Mouse (Mus musculus) c-Kit-negative CD71-positive TER-119-positive erythroid progenitor cells, embryonic 14.5 days (primary cell): ENCODE results near the gene Armc10.
A peak's percentile ranks its signal among the peaks of the same experiment; 100 is the strongest.
"Not testable (repeated sequence)": the region's sequence is repeated elsewhere in the genome, so short reads cannot be mapped to it uniquely, and the experiment has no call there.

Experiments used
- DNase-seq: peaks from one replicate; pipeline ENCODE4 v3.0.0-alpha.2; 2013; ENCODE audit warnings: low read depth, low spot score

The Armc10 gene

DNA sequence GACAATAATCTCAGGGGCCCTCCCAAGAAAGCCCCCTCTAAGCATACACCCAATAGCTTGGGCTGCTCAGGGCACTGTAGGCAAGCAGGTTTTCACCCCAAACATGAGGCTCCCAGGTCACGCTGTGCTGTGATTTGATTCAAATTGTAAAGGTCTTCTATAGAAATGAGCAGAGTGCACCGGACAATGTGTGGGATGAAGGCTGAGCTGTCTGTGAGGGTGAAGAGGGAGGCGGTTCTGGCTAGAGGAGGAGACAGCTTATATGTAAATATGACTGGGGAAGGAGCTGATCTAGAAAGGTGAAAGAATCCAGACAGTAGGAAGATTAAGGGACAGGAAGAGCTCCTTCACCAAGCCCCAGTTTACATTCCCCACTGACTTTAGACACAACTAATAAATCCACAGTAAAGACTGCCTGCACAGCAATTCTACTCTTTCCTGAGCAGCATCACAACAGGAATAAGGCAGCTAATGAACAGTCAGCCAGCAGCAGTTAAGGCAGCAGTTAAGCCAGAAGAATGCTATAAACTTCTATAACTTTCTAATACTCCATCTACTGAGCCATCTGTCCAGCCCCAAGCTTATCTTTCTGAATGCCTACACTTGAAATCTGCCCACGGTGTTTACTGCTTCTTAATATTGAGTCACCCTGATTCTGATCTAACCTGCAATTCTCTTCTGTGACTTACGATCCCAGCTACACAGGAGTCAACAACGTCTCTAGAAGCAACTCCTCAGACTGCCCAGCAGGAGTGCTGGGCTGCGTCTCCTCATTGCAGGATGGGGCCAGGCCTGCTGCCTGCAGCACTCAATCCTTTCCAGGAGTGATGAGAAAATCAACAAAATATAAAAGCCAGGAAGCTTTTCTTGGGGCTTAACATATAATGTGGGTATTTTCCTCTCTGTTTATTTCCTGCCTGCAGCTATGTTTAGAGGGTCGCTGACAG is 21.9 kb downstream of the Armc10 start:
- DNase-seq = no peak

DNA sequence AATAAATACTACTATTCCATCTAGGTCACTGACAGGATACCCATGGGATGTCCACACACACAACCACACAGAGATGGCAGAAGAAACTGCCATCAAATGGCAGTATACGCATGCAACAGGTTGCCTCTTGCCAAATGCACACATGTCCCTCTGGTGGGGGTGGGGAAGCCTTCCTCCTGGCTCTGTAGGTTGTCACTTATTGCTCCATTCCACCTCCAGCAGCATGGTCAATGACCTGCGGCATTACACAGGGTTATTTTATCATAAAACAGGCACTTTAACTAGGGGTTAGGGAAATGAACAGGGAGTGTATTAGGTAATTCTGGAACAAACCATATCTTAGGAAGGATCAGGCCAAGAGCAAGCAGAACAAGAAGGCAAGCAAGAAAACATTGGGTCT is 23.7 kb downstream of the Armc10 start:
- DNase-seq = no peak

DNA sequence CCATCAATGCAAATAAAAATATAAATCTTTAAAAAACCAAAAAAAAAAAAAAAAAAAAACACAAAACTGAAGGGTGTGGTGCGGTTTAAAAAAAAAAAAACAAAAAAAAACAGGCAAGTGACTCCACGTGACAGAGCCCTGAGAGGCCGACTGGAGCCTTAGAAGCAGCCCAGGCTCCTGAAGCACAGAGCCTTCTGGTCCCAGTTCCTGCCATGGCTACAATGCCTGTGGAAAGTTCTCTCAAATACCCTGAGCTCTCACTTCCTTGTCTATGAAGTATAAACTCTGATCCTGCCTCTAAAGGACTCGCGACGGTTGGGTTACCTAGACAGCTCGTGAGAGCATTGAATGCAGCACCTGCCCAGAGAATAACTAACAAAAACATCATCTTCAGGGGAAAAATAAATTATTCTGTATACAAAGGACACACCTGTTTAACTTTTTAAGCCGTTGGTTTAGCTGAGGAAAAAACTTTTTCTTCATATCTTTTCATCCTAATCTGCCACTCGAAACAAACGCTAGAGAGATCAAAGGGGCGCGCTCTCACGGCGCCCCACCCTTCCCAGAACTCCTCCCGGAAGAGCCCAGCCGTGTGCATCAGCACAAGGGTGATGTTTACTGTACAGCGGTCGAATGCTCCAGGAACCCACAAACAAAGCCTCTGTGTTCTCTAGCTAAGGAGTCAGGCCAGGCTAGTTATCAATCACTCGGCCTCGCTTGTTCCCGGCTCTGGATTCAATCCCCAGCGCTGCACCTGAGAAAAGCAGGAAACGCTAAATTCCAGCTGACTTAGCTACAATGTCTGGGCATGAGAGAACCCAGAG is 27.4 kb downstream of the Armc10 start:
- peak; percentile 41 for DNase-seq

DNA sequence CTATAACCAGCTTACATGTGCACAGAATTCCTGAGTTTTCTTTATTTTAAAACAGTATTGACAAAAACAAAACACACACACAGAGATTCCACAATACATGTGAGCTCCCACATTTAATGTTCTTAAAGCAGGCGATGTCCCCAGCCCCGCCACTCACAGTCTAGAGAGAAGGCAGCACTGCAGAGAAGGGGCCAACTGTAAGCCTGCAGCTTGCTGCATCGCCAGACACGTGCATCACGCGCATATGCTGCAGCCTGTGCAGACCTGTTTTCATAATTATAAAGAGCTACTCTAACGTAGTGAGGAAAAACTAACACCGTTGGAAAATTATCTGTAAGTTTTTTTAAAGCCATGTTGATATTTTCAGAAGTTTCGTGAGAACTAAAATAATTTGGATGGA is 28.1 kb downstream of the Armc10 start:
- DNase-seq = no peak

DNA sequence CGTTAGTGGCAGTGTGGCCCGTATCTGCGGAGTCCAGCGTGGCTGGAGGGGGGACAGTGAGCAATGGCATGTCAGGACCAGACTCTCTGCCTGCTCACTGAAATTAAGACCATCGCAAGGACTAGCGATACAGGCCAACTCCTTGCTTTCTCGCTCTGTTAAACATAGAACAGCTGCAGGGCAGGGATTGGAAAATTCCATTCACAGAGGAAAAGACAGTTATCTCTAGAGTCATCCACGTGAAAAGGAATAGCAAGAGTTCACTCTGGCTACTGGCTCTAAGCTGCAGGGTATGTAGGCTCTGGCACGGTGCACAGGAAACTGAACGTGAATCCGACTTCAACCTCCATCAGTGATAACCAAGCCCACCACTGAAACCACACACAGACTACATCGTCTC is 29.4 kb downstream of the Armc10 start:
- no peak for DNase-seq

DNA sequence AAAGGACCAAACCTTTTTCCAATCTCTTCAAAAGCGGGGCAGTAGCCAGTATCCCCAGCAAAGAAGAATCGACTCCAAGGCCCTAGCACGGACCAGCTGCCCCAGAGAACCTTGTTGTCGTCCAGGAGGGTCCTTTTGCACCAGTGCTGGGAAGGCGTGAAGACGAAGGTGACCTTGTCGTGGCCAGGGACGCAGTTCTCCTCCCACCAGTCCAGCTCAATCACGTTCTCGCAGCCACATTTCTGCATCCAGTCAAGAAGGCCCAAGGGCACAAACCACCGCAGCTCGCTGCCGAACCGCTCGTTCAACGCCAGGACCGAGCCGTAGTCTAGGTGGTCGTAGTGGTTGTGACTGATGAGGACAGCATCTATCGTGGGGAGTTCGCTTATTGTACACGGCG is 29.9 kb downstream of the Armc10 start:
- DNase-seq = no peak

DNA sequence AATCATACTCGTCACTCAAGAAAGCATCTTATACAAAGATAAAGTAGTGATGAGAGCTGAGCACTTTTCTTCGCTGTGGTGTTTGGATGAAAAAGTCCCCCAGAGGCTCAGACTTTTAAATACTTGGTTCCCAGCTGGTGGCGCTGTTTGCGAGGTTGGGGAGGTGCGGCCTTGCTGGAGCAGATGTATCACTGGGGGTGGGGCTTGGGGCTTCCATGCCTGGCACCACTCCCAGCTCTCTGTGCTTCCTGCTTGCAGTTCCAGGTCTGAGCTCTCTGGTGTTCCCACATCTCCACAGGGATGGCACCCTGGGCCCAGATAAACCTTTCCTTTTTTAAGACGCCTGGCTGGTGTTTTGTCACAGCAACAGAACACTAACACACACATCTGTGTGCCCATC is 32.3 kb downstream of the Armc10 start:
- DNase-seq = no peak

DNA sequence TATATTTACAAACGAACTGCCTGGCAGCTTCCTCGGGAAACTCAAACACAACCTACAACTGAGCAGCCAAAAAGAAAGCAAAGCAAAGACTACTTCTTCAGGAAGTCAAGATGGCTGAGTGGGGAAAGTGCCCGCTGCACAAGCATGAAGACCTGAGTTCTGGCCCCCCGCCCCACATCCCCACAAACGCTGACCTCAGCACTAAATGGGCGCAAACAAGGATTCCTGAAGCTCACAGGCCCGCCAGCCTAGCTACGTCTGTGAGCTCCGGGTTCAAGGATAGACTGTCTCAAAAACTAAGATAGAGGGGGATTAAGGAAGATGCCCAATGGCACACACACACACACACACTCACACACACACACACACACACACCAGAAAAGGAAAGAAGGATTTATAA is 32.8 kb downstream of the Armc10 start:
- DNase-seq = no peak

DNA sequence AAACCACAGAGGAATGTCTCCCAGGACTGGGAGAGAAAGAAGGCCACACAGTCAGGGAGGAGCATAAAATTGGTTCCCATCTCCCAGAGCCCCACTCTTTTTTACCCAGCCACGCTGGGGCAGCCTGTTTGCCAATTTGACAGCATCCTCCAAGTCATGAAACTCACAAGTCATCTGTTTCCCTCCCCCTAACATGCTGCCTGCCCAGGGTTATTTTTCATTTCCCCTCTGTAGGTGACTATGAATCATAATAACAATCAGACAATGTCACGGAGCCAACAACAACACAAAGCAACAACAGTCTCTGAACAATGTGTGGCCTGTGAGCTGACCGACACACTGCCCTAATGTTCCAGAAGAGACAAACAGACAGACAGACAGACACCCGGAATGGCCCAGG is 34.4 kb downstream of the Armc10 start:
- no peak for DNase-seq

DNA sequence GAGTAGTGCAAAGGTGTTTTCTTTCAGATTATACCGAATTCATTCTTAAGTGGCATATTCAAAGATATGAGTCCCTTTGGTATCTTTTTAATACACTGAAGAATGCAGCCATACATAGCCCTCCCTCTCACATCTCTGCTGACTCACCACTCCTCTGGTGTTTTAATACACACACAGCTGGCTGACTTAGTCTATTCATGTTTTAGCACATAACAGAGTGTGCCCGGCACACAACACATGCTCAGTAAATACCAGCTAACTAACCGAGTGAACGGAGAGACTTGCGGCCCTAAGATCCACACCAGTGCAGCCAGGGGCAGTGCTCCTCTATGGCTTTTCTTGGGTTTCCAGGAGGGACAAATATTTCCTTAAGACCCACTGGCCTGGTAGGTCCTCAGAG is 35.3 kb downstream of the Armc10 start:
- DNase-seq = no peak

DNA sequence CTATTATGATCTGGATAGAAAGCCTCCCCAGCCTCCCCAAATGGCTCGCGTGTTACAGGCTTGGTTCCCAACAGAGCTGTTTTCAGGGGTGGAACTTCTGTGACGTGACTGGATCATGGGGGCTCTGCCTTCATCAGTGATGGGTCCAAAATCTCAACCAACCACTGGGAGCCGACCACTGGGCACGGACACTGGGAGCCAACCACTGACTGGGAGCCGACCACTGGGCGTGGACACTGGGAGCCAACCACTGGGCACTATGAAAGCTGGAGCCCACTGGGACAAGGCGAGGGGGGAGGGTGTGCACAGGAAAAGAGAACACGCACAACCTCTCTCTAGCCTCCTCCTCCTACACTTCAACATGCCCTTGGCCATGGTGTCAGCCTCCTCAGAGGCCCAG is 38.2 kb downstream of the Armc10 start:
- no peak for DNase-seq

DNA sequence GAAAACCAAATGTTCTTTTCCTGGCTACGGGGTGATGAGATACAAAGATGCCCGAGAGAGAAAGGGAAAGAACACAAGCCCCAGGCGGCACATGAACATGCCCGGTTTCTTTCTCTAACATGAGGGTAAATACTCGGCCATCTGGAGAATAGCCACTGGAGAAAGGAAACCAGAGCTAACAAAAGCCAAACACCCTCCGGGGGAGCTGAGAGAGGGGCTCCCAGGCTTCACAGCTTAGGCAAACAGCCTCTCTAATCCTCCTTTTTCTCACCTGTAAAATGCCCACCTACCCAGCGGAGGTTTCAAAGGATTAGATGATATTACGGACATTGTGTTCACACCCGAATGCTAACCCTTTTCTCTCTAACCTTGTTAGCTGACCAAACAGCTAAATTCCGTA is 39.4 kb downstream of the Armc10 start:
- no peak for DNase-seq

DNA sequence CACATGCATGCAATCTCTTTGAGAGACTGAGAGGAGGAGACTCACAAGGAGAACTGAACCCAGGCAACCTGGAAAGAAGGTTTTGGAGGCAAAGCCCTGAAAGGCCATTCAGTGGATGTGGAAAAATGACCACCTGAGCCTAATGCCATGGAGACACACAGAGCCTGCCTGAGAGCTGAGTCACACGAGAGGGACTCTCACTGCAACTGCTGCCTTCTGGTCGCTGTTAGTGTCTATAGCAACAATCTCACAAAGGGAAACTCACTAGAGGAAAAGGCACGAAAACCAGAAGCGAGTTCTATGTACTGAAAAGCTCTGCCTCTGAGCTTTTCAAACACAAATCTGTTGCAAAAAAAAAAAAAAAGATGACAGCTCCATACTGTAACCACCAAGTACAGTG is 41.4 kb downstream of the Armc10 start:
- DNase-seq = no peak

DNA sequence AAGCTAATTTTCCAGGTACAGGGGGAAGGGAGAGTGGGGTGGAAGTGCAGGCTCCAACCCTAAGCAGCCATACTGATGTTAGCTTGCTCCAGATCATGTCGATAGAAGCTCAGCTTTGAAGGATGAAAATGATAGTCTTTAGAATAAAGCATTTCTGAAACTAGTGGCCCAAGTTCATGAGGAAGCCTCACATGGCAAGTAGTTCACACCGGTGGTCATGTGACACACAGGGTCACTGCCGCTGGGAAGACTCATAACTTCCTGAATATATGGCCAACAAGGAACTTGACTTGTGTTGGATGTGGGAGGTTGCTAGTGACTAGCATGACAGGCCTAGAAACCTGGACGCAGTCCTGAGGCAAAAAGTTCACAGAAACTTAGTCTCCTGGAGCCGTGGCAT is 46.6 kb downstream of the Armc10 start:
- DNase-seq = no peak

DNA sequence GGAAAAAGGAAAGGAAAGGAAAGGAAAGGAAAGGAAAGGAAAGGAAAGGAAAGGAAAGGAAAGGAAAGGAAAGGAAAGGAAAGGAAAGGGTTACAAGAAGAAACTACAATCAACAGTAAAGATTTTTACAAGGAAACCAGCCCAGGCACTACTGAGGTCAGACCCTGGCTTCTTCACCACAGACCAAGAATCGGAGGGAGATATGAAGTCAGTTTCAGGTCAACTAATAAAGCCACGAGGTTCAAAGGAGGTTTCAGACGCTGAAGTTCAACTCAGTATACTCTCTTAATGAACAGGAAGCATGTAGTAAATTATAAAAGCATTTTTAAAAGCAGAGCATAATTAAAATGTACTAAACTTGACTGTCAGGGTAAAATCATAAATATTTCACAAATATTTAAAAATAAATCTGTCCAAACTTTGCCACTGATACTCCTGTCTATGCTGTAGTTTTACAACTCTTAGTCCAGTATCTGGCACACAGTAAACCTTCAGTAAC is 47.8 kb downstream of the Armc10 start:
- no peak for DNase-seq

DNA sequence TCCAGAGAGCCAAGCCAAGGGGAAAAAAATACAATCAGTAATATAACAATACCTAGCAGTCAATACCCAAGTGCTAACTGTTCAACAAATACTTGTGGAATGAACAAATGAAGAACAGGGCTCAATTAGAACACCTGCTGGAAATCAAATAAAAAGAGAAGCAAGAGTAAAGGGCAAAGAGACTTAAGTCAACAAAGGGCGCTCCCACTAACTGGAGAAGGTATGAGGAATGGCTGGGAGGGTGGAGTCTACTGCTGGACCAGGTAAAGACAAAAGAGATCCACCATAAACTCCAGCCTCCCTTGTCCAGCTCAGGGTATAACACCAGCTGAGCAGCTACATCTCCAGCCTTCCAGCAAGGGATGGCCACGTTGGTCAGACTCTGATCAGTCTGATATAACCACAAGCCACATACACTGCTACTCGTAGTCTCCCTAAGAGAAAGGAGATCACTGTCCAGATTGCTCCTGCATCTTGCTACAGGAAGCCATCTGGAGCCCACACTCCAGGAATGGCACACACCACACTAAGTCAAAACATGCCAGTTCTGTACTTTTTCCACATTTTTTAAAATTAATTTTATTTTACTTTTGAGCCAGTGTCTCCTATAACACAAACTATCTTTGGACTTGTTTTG is 49.4 kb downstream of the Armc10 start:
- no peak for DNase-seq

DNA sequence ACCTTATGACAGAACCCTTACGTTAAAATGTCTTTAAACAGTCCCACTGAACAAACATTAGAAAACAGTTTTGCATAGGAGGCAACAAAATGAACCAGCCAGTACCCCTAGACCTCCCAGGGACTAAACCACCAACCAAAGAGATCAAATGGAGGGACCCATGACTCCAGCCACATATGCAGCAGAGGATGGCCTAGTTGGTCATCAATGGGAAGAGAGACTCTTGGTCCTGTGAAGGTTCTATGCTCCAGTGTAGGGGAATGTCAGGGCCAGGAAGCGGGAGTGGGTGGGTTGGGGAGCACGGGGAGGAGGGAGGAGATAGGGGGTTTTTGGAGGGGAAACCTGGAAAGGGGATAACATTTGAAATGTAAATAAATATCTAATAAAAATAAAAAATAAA is 53.9 kb downstream of the Armc10 start:
- not testable (repeated sequence) for DNase-seq

DNA sequence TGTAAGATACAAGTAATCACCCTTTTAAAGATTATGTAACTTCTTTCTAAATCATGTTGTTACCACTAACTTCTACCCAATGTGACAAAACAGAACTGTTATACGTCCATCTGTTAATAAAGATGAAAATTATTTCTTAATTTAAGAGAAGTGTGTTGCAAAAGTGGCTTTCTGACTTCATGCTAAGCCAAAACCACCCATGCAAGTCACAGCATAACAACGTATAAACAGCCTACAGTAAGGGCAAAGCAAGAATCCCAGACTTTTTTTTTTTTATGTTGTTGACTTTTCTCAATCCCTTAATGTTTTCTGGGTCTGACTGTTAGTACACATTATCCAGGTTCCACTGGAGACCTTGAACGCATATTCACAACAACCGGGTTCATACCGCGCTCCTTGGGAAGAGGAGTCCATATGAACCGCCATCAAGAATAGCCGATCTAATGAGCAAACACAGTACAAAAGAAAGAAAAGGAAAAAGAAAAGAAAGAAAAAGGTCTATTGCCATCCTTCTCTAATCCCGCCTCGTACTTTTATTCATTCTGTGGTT is 54.7 kb downstream of the Armc10 start:
- DNase-seq = peak; percentile 6

DNA sequence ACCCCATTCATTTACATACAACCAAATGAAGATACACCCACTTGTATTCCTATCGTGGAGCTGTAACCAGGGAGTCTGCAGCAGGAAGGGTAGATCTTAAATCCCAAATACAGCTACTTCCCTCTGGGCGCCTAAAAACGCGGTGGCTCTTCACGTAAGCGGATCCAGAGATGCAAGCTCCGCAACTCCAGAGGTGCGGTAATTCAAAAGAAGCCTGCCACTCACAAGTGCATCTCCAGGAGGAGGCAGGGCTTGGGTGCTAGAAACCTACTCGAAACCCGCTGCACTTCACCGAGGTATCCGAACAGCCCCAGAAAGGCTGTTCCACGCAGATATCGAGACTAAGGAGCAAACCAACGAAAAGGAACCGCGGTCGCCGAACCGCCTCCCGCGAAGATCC is 55.3 kb downstream of the Armc10 start:
- no peak for DNase-seq

DNA sequence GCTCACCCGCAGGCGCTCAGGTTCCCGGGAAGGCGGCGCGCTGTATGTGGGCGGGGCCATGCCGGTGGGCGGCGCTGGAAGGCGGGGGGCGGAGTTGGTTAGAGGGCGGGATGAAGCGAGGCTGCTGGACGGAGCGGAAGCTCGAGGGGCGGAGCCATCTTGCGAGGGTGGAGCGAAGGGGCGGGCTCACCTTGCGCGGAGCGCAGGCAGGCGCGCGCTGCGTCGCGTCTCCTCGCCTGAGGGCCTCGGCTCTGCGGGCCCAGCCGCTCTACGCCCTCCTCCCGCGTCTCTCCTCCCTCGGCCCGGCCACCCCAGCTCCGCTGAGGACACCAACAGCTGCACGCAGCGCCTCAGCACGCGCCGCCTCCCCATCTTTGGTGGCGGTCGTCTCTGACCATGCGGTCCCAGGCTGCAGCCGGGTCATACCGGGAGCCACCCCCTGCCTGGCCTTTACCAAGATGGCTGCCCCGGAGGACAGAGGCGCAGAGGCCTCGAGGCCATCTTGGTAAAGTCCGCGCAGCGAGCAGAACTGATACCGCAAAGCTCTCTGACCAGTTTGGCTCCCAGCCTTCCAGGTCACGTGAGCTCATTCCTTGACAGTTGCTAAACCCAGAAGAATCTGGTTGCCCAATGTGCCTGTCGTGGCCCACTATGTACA is 55.9 kb downstream of the Armc10 start, which contains the start of gene Napepld:
Gene Napepld, minus strand, starts transcription at position 46 of the 658 bp plus-strand sequence.
- peak; percentile 95 for DNase-seq

DNA sequence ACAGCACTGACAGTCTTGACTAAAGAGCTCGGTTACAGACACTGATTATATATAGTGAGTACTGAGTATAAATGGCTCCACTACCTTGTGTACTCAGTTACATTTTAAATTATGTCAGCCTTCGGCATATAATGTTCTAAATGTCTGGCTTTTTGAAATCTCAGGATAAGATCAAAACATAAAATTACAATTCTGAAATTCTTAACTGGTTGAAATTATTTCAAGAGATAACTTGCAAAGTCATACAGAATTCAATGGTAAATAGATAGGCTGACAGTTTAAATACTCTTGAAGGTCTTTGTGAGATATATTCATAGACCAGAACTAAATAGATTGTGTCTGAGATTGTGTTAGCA is 56.4 kb downstream of the Armc10 start:
- no peak for DNase-seq
